Mouse (Mus musculus) lung, embryonic 15.5 days (tissue): ENCODE data around the gene Boc. TPM values are rescaled to one million over a fixed set of nuclear protein-coding genes. Genes with fewer than 3 reads are reported as not detected.
A peak's percentile ranks its signal among the peaks of the same experiment; 100 is the strongest.

Source experiments
- ATAC-seq: fragments of 200-750 bp; cut with Nextera tagmentation; 2 replicates; pipeline ENCODE4 v1.8.0; 2017; ENCODE audit warnings: moderate number of reproducible peaks, borderline replicate concordance; ENCODE audit not compliant: low FRiP score, low TSS enrichment; ENCODE audit errors: extremely low read depth
- H3K27ac ChIP-seq: fragments of 300-500 bp; sonication (generic); 2 replicates; pipeline ENCODE4 v1.5.1; 2015; ENCODE audit warnings: moderate library complexity, mild to moderate bottlenecking, inconsistent platforms
- H3K27me3 ChIP-seq: fragments of 300-500 bp; sonication (generic); 2 replicates; pipeline ENCODE4 v1.6.1; 2015; ENCODE audit warnings: inconsistent platforms
- H3K36me3 ChIP-seq: fragments of 300-500 bp; sonication (generic); 2 replicates; pipeline ENCODE4 v1.6.1; 2015; ENCODE audit warnings: inconsistent platforms
- H3K4me1 ChIP-seq: fragments of 300-500 bp; sonication (generic); 2 replicates; pipeline ENCODE4 v1.6.1; 2015; ENCODE audit warnings: inconsistent platforms
- H3K4me2 ChIP-seq: fragments of 300-500 bp; sonication (generic); 2 replicates; pipeline ENCODE4 v1.6.1; 2015; ENCODE audit warnings: inconsistent platforms, mild to moderate bottlenecking, moderate library complexity
- H3K4me3 ChIP-seq: fragments of 300-500 bp; sonication (generic); 2 replicates; pipeline ENCODE4 v1.5.1; 2015; ENCODE audit warnings: mild to moderate bottlenecking, inconsistent platforms
- H3K9ac ChIP-seq: fragments of 300-500 bp; sonication (generic); 2 replicates; pipeline ENCODE4 v1.6.1; 2015; ENCODE audit warnings: inconsistent platforms
- H3K9me3 ChIP-seq: fragments of 300-500 bp; sonication (generic); 2 replicates; pipeline ENCODE4 v1.6.1; 2016; ENCODE audit warnings: inconsistent platforms
- WGBS: fragments of 180-500 bp; shearing (Covaris S2); methylation state at CpG from one replicate; pipeline ENCODE4 v1.1.7; 2015; 5-methylcytosine and 5-hydroxymethylcytosine counted together
- polyA plus RNA-seq: library from polyadenylated mRNA; unstranded; fragments of >200 nt; fragmentation: Nextera tagmentation; extraction: Ambion mirVana; gene quantifications from 2 replicates; pipeline ENCODE4 v1.2.1, GENCODE M21; 2015

The Boc gene
- polyA plus RNA-seq, 1 experiment from 2014 or later = 29.9 TPM

DNA sequence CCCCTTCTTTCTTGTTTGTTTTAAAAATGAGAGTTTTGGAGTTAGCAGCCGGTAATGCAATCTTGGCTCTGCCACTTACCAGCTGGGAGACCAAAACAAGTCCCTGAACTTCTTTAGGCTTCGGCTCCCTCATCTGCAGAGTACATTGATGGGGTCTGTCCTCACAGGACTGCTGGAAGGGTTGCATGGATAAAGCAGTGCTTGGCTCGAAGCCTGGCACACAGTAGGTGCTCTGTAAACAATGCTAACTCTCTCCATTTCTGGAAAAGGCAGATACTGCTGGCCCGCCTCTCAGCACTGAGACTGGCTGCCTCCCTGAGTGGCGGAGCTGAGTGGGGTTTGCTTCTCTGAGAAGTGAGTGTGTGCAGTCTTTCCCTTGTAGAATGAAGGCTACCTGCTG lies 7.2 kb downstream of the Boc start:
- H3K36me3 ChIP-seq = no peaks in the 10 kb centered on the region
- H3K27ac ChIP-seq = no peak overlapping the region
- no peak overlapping the region for H3K9ac ChIP-seq
- H3K9me3 ChIP-seq = no peaks in the 10 kb centered on the region
- no peak overlapping the region for H3K4me3 ChIP-seq
- 47% methylated on average over 5 of the region's 5 CpGs for WGBS
- peaks cover 72% of the 10 kb centered on the region for H3K4me1 ChIP-seq
- H3K27me3 ChIP-seq = no peaks in the 10 kb centered on the region
- no peak overlapping the region for H3K4me2 ChIP-seq
- no peak; the same call in 1 of the 2 replicates for ATAC-seq

DNA sequence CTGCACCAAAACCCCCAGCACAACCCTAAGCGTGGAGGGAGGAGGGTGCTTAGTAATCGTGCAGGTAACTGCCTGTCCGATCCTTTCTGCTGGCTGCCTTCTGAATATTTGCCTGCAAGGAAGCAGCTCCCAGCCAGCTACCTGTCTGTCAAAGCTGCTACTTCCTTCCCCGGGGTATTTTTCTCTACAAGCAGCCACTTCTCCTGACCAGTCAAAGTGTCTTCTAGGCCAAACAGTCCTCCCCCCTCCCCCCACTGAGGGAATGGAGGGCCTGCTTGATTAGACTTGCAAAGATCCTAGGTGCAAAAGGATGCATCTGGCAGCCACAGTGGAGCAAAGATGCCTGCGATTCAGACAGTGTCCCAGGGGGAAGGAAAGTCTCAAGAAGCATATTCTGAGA lies 7.9 kb downstream of the Boc start:
- Histone ChIP-seq H3K36me3 (no peaks in the 10 kb centered on the region), H3K9ac (no peak overlapping the region), H3K27ac (no peak overlapping the region), H3K27me3 (no peaks in the 10 kb centered on the region), H3K4me1 (peaks cover 74% of the 10 kb centered on the region), H3K9me3 (no peaks in the 10 kb centered on the region), H3K4me2 (no peak overlapping the region; the same call in 1 of the 2 replicates), H3K4me3 (no peak overlapping the region)
- WGBS = 23% methylated on average over 5 of the region's 5 CpGs
- no peak for ATAC-seq

GRCm38 (mm10) chr16:44549867-44550679 lies 8.6 kb downstream of the Boc start:
- H3K36me3 ChIP-seq = no peaks in the 10 kb centered on the region
- H3K27ac ChIP-seq = no peak overlapping the region
- no peaks in the 10 kb centered on the region for H3K9me3 ChIP-seq
- no peak overlapping the region for H3K9ac ChIP-seq
- H3K4me1 ChIP-seq = peaks cover 79% of the 10 kb centered on the region
- H3K4me3 ChIP-seq = no peak overlapping the region
- no peak overlapping the region for H3K4me2 ChIP-seq
- 43% methylated on average over 7 of the region's 7 CpGs for WGBS
- no peaks in the 10 kb centered on the region for H3K27me3 ChIP-seq
- ATAC-seq = no peak

DNA sequence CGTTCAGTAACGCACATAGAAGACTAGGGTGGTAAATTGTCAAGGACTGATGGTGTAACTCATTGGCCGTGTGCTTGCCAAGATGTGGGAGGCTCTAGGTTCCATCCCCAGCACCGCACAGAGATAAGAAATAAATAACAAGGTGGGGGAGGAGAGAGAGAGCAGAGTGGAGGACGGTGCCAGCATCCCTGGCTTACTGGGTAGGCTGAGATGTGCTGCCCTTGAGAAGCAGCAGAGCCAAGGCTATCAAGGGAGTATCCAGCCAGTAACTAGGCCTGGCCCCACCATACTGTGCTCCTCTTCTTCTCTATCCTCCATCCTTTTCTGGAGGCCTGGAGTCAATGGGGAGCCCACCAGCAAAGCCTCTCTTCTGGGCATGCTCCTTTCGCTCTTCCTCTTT lies 9.3 kb downstream of the Boc start:
- Histone ChIP-seq H3K36me3 (no peaks in the 10 kb centered on the region), H3K9me3 (no peaks in the 10 kb centered on the region), H3K27me3 (no peaks in the 10 kb centered on the region), H3K4me2 (no peak overlapping the region), H3K4me1 (peaks cover 79% of the 10 kb centered on the region), H3K27ac (no peak overlapping the region), H3K4me3 (no peak overlapping the region), H3K9ac (no peak overlapping the region)
- WGBS = 43% methylated on average over 6 of the region's 6 CpGs
- ATAC-seq = no peak

GRCm38 (mm10) chr16:44547976-44548375 lies 10.7 kb downstream of the Boc start:
- Histone ChIP-seq H3K9ac (no peak overlapping the region), H3K27ac (no peak overlapping the region), H3K4me2 (no peak overlapping the region), H3K4me1 (peaks cover 76% of the 10 kb centered on the region), H3K9me3 (no peaks in the 10 kb centered on the region), H3K36me3 (no peaks in the 10 kb centered on the region), H3K4me3 (no peak overlapping the region), H3K27me3 (no peaks in the 10 kb centered on the region)
- WGBS = 91% methylated on average over 1 of the region's 1 CpGs
- no peak for ATAC-seq

DNA sequence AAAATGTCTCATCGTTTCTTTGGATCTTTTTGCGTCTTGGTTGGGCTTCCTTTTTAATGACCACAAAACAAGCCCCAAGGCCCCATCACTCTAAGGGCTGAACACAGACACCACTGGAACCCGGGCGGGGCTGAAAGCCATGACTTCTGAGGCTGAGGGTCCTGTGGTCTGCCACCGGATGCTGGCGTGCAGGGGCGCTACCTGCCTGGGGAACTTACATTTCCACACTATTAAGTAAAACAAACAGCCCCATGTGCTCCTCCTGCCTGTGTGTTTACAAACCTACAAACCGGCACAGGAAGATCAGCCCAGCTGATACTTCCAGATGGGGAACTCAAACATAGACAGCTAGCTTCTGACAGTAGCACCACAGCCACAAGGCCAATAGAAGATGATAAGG lies 11.9 kb downstream of the Boc start:
- no peaks in the 10 kb centered on the region for H3K27me3 ChIP-seq
- H3K36me3 ChIP-seq = no peaks in the 10 kb centered on the region
- H3K9me3 ChIP-seq = no peaks in the 10 kb centered on the region
- ATAC-seq = no peak
- H3K4me1 ChIP-seq = peaks cover 75% of the 10 kb centered on the region
- no peak overlapping the region for H3K4me2 ChIP-seq
- WGBS = 48% methylated on average over 8 of the region's 8 CpGs
- no peak overlapping the region for H3K9ac ChIP-seq
- no peak overlapping the region for H3K27ac ChIP-seq
- H3K4me3 ChIP-seq = no peak overlapping the region

DNA sequence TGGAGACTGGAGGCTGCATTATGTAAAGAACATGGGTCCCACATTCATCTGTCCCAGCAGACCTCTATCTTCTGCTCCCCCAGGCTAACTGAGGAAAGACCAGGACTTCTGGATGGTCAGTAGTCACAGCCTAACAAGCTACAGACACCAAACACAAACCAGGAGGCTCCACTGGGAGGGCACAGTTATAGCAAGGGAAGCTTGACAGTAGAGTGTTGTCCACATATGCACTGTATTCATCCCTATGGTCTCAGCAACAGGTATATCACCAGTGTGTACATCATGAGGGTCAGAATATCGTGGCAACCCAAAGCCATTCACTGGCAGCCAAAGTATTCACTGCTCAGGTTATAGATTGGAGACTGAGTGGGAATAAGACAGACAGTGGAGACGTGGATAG lies 12.8 kb downstream of the Boc start:
- Histone ChIP-seq H3K4me2 (peak overlapping the region; percentile 5; the same call in 1 of the 2 replicates), H3K9me3 (no peaks in the 10 kb centered on the region), H3K27me3 (no peaks in the 10 kb centered on the region), H3K4me1 (peaks cover 77% of the 10 kb centered on the region), H3K27ac (0 out of 2 replicates have a peak overlapping the region, but pooled peaks have one; percentile 11), H3K9ac (no peak overlapping the region), H3K36me3 (no peaks in the 10 kb centered on the region), H3K4me3 (no peak overlapping the region)
- 44% methylated on average over 2 of the region's 2 CpGs for WGBS
- ATAC-seq = no peak

DNA sequence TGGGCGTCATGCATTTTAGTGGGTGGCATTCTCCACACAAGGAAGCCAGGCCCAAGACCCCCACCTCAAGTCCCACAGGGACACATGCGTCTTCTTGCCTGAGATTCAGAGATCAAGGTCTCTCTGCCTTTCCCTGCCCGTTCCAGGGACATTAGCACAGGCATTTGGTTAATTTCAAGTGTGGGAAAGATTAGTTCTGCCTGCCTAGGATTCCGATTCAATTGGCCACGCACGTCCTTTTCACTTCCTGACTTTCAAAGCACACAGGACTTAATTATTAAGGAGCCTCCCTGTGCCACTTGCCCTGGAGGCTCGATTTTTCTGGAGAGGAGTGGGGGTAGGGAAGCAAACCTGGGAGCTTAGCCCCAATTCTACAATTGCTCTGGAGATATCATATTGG lies 13.5 kb downstream of the Boc start:
- no peak overlapping the region for H3K9ac ChIP-seq
- ATAC-seq = no peak
- H3K27ac ChIP-seq = peak overlapping the region; percentile 15; the same call in 1 of the 2 replicates
- no peaks in the 10 kb centered on the region for H3K36me3 ChIP-seq
- no peak overlapping the region for H3K4me2 ChIP-seq
- 45% methylated on average over 7 of the region's 7 CpGs for WGBS
- no peaks in the 10 kb centered on the region for H3K27me3 ChIP-seq
- H3K4me3 ChIP-seq = no peak overlapping the region
- no peaks in the 10 kb centered on the region for H3K9me3 ChIP-seq
- peaks cover 74% of the 10 kb centered on the region for H3K4me1 ChIP-seq

- H3K9ac ChIP-seq = no peak overlapping the region
- H3K4me1 ChIP-seq = peaks cover 83% of the 10 kb centered on the region
- 0 out of 2 replicates have a peak overlapping the region, but pooled peaks have one; percentile 10 for H3K4me2 ChIP-seq
- H3K4me3 ChIP-seq = no peak overlapping the region
- WGBS = 29% methylated on average over 3 of the region's 3 CpGs
- no peak for ATAC-seq
- H3K9me3 ChIP-seq = no peaks in the 10 kb centered on the region
- no peaks in the 10 kb centered on the region for H3K36me3 ChIP-seq
- no peaks in the 10 kb centered on the region for H3K27me3 ChIP-seq
- peak overlapping the region; percentile 76 for H3K27ac ChIP-seq
Observed at GRCm38 (mm10) chr16:44543098-44543497, 15.6 kb downstream of the Boc start.

GRCm38 (mm10) chr16:44542029-44542690 lies 16.5 kb downstream of the Boc start:
- Histone ChIP-seq H3K9ac (no peak overlapping the region), H3K9me3 (no peaks in the 10 kb centered on the region), H3K27ac (peak overlapping the region; percentile 76), H3K27me3 (no peaks in the 10 kb centered on the region), H3K4me2 (peak overlapping the region; percentile 16; the same call in 1 of the 2 replicates), H3K4me1 (peaks cover 78% of the 10 kb centered on the region), H3K4me3 (no peak overlapping the region), H3K36me3 (no peaks in the 10 kb centered on the region)
- 28% methylated on average over 3 of the region's 3 CpGs for WGBS
- ATAC-seq = peak; percentile 82

- H3K4me1 ChIP-seq = peaks cover 72% of the 10 kb centered on the region
- no peaks in the 10 kb centered on the region for H3K36me3 ChIP-seq
- 53% methylated on average over 8 of the region's 8 CpGs for WGBS
- H3K4me2 ChIP-seq = no peak overlapping the region
- H3K27ac ChIP-seq = peak overlapping the region; percentile 34; the same call in 1 of the 2 replicates
- no peak overlapping the region for H3K9ac ChIP-seq
- no peak overlapping the region for H3K4me3 ChIP-seq
- no peaks in the 10 kb centered on the region for H3K9me3 ChIP-seq
- ATAC-seq = no peak
- H3K27me3 ChIP-seq = no peaks in the 10 kb centered on the region
Observed at GRCm38 (mm10) chr16:44539611-44540010, 19.1 kb downstream of the Boc start.
